Mouse (Mus musculus) MN1 (cell line): ENCODE measurements at regions not wholly inside any gene's neighbourhood (a gene's known extent, or its start where the extent isn't known, plus 50 kb on each side); places are given as distances from the start of the nearest gene placed in this dataset.

ENCODE experiments used
- DNase-seq: peaks from one replicate; pipeline ENCODE4 v3.0.0-alpha.2; 2016; ENCODE audit warnings: low spot score

DNA sequence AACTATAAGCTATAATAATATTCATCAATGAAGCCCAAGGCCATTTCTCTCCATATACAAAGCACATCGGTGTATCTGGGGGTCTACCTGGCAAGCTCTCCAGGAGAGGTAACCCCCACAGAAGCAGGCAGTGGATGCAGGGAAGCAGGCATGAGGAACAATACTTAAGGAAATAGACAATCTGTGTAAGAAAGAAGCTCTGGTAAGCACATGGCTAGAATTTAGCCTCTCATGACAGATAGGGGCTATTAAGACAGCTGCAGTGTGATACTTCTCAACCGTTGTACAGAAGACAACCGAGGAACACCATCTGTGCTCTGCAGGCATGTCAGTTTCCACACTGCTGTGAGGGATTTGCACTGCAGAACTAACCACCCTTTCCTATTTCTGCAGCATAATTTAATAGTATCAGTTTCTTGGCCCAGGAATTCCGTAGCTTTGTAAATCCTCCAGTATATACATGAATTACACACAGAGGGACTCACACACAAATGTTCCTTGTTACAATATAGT lies 108.1 kb upstream of the Lpar1 start:
- no peak for DNase-seq

DNA sequence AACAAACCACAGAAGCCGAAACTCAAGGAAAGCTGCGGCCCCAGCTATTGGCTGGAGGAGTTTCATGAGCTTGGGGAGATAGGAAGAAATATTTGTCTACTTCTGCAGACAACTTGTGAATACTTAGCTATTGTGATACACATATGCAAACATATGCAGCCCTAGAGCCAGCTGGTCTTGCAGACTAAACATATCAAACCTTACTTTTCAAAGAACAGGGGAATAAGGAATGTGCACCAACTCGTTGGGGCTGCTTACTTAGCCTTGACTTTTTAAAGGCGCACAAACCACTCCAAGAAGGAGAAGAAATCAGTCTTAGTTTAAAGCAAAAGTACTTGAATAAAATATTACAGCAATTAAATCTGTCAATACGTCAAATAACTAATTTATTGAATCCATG lies 106.8 kb upstream of the Lpar1 start:
- DNase-seq: no peak

DNA sequence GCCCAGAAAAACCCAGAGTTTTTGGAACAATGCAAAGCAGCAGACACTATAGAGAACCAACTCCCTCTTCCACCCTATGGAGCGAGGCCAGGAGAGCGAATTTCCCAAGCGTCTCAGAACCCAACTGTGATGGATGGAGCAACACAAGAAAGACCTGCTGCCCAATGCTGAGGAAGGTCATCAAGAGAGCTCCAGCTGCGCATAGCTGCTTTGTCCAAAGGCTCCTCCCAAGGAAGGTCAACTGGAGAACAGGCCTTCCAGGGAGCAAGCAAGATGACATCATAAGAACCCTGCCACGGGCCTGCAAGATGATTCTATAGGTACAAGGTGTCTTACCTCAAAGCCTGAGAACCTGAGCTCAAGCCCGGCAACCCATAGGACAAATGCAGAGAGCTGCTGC lies 104.5 kb upstream of the Lpar1 start:
- DNase-seq: no peak

DNA sequence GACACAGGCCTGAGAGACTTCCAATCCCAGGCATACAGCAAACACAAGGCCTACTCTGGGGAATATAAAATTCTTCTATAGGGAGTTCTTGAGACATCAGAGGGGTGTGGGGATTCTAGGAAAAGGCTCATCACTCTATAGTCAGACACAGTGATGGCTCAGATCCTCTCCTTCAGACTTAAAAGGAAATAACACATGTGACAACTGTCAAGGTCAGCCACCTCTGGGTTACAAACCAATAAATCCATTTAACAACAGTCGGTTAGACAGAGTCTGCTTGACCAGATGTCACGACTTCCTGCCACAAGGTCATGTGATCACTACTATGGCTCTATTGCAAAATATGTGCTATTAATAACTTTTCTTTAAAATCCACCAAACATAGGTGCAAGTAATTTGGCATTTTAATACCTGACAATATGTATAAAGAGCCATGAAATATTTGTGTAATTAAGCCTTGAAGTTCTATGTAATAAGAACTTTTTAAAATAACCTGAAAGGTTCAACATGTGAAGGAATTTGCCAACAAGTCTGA lies 94.1 kb upstream of the Lpar1 start:
- DNase-seq: no peak

DNA sequence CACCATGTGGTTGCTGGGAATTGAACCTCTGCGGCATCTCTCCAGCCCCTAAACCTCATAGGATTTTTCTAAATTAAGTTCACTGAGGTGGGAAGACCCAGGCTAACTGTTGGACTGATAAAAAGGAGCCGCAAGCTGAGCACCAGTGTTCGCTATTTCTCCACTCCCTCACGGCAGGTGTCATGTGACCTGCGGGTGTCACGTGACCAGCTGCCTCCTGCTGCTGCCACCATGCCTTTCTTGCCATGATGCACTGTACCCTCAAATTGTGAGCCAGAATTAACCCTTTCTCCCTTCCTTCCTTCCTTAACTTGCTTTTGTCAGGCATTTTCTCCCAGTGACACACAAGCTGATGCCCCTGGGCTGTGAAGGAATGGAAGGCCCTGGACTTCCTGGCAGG lies 93.1 kb upstream of the Lpar1 start:
- no peak for DNase-seq

DNA sequence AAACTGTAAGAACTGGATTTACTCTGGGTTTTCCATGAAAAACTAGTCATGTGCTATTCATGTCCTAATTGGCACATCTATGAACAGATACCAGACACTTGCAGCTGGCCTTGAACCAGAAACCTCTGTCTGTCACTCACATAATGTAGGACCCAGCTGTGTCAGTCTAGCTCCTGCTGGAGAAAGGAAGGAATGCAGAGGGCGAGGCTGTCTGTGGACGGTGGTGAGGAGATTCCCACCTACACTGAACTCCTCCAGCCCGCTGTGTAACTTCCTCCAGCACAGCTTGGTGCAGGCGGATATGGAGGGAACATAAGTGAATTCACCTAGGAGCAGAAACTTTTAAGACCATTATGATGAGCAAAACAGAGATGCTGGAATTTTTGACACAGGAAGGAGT lies 89.7 kb upstream of the Lpar1 start:
- DNase-seq: no peak

DNA sequence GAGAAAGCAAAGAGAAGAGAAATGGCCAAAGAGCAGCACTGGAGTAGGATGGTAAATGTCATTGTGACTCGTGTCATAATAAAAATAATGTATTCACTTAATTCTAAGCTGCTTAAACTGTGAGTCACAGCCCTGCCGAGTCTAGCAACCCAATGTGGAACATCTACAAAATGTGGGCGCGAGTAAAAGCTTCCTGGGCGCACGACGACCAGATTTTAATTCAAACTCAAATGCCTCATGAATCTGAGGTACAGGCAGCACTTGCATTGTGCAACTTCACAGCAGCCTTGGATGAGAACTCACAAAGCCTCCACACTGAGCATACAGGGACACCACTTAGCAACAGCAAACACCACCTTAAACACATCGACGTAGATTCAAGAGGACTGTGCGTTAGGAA lies 88.5 kb upstream of the Lpar1 start:
- DNase-seq: no peak

DNA sequence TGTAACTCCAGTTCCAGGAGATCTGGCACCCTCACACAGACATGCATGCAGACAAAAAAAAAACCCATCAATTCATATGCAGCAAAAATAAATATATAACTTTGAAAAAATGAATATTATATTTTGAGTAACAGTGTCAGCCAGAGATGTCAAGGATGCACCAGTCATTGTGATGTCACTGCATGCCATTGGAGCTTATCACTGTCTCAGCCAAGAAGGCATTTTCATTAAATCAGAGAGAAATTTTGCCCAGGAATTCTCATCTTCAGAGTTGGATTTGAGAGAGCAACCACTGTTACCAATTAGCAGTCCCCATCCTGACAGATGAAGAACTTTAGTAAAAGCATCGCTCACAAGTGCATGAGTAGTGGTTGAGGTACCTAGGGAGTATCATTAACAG lies 79.0 kb upstream of the Lpar1 start:
- no peak for DNase-seq

DNA sequence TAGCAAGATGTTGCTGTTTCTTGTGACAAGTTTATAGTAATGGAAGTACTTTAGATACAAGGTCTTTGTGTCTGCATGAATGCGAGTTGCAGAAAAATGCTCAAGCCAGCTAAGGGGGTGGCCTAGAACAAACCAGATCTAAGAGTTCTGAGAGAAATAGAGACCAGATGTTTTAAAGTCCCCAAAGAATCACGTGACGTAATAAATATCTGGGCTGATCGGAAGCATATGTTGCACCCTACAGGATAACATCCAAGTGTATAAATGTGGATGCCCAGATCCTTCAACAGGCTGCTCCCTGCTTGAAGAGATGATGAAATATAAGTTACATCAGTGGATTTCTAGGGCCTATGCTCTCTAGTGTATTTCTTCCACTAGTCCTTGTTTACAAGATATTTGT lies 77.7 kb upstream of the Lpar1 start:
- DNase-seq: no peak

DNA sequence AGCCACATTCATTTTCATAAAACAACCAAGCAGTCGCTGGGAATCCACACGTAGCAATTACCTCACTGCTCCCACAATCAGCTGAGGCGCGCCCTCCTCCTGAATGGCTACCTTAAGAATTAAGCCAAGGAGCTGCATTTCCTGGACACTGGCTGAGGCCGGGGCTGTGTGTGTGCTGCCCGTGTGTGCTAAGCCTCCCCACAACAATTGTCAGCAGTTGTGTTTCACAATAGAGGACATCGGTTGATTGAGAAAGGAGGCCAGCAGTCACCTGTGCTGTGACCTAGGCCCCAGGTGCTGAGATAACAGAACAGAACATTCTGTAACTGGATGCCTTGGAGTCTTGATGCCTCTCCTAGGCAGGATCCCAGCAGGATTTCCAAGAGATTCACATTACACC lies 73.3 kb upstream of the Lpar1 start:
- no peak for DNase-seq

DNA sequence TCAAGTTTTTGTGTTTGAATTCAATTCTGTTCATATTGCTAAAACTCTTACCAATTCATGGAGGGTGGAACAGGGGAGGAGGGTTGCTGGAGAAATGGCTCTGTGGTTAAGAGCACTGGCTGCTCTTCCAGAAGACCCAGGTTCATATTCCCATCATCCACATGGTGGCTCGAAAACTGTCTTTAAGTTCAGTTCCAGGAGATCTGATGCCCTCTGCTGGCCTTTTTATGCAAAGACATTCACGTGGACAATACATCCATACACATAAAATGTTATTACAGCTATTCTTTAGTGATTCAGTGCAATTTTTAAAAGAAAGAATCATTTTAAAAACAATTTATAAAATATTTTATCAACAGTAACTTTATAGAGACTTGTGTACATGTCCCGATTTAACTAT lies 70.4 kb upstream of the Lpar1 start:
- no peak for DNase-seq

DNA sequence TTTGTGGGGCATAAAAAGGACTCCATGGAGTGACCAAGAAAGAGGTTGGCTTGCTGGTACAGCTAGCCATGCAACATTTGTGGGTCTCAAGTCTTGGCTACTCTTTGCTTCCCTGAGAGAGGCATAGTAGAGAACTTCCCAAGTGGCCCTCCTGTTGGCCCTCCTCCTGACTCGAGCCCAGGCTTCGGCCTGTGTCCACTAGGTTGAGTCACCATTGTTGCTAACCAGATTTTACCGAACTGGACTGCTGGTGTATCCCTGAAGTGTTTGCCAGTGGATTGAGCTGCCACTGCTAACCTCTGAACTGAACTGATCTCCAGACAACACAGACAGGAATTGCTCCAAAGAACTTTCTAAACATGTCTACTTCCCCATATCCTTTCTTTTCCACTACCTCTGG lies 66.9 kb upstream of the Lpar1 start:
- DNase-seq: no peak

DNA sequence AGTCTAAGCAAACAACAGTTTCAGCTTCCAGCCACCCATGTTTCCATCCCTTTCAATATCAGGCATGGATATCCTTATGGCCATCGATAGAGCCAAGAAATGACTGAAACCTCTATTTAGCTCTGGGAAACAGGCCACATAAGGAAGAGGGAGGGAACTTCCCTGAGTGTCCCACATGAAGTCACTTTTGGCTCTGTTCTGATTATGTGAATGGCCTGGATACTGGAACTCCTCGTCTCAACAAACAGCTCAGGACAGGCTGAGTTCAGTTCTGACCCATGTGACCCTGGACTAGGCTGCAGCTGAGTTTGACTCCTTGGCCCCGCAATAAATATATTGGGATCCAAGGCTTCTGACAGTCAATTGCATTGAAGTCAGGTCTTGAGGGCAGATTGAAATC lies 63.6 kb upstream of the Lpar1 start:
- no peak for DNase-seq

DNA sequence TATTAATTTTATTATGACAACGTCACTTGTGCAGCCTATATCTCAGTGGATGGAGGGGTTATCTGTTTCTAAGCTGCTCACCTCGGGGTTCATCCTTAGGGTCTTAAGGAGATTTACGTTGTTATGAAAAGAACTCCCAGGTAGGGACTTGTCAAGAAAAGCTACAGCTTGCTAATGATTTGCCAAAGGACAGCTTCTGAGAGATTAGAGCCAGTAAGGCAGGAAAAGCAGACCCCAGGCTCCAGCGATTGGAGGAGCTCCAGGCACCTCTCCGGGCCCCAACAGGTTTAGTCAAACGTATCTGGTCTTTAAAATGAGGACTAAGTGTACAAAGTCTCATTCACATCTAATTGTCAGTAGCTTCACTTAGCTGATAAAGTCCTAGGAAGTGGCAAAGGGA lies 59.8 kb upstream of the Lpar1 start:
- no peak for DNase-seq

DNA sequence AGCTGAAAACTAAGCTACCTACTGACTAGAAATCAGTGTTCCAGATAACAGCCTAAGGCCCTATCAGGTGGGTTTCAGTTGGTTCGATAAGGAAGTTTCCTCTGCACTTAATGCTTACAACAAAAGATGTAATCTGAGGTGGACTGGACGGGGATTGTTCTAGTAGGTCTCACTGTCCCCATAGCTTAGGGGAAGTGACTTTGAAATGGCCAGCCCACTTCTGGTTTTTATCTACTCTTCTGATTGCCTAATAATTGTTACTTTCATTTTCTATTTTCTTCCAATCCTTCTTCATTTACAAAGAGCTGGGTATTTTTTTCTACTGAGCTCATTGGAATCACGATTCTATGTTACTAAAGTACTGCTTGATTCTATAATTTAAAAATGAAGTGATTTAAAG lies 59.3 kb upstream of the Lpar1 start:
- no peak for DNase-seq

DNA sequence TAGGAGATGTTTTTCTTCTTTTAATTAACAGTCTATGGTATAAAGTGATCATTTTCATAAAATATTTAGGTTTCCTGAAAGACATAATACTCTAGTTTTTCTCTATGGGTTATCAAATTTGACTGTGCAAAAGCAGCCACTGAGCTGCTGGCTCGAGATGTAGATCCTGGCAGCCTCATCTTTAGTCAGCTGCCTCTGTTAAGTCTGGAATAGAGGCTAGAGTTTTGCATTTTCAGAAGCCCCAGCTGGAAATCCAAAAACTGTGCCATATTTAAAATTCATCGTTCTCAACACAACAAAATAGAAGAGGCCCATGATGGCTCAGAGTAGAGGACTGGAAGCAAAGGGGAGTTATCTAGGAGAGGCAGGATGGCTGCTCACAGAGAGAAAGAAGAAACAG lies 53.8 kb upstream of the Lpar1 start:
- no peak for DNase-seq

DNA sequence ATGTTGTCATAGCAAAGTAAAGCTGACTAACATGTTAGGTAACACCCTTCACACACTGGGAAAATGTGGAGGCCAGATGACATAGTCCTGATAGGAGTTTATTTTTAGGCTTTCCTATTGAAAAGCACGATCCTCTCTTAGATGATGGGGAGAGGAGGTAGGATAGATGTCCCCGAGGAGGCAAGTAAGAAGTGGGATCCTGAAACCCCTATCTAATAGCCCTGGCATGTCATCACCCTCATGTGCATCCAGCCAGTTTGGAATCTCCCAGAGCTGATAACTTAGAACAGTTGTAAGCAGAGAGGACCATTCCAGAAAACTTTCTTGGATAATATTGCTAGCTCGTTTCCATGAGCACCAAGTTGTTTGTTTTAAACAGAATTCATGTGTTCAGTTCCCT lies 52.2 kb upstream of the Lpar1 start:
- no peak for DNase-seq
